Mouse (Mus musculus): ENCODE measurements around the gene Cd274.

Cd274 gene

DNA sequence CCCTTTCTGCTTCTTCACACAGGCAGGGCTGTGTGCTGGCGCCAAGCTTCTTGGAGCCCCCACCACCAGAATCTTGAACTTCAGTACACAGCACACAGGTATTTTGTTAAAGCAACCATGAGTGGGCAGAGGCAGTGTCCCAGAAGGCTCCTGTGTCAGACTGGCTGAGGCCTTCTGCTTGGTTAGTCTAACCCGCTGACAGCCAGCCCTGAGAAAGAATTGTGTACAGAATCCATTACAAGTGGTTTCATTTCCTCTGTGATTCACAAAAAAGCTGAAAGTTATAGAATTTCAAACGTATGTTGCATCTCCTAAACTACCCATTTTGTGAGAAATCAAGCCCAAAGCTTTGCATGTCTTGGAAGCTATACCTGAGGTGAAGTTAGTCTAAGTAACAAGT is 63.3 kb downstream of the Cd274 start:
- no peak for DNase-seq (ENCODE audit: low spot score)

DNA sequence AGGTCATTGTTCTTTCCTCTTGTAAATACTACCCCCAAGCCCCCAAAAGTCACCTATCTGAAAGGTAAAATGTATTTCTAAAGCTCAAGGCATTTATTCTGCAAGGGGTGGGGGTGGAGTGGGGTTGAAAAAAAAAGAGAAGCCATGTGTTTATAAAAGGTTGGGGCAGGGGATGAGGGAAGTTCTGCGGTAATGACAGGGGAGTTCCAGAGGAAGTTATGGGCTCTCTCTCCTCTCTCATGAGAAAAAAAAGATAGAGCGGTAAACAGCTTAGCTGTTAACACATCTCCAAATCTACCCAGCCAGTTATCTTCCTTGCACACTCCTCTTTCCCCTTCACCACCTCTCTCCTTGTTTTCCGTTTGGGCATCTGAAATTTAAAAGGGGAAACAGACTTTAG is 63.7 kb downstream of the Cd274 start:
- no peak for DNase-seq (ENCODE audit: low spot score)

DNA sequence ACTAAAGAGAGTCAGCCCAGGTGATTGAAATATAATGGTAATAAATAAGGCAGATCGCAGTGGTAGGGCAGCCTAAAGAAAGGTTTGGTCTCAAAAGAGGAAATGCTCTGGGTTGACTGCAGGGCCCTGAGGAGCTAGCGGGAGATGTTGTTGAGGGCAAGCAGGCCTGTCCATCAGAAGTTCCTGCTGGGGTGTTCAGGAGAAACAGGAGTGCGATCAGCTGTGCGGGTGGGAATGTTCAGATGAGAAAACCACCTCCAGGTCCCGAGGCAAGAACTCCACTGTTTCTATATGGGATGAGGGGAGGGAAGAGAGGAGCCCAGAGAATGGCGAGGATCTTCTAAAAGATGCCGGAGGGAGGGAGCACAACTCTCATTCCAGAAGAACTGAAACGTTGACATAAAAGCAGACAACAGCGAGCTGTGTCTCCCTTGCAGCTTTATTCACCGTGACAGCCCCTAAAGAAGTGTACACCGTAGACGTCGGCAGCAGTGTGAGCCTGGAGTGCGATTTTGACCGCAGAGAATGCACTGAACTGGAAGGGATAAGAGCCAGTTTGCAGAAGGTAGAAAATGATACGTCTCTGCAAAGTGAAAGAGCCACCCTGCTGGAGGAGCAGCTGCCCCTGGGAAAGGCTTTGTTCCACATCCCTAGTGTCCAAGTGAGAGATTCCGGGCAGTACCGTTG is 69.7 kb downstream of the Cd274 start:
- no peak for DNase-seq (ENCODE audit: low spot score)

Data from embryo, embryonic 10 days (tissue).